Mouse (Mus musculus): ENCODE data around the gene Astn1.

The Astn1 gene

GRCm38 (mm10) chr1:158414198-158414597 is 52.1 kb downstream of the Astn1 start:
- DNase-seq (ENCODE audit: low spot score), result no peak

GRCm38 (mm10) chr1:158421451-158421850 is 59.4 kb downstream of the Astn1 start:
- no peak for DNase-seq (ENCODE audit: low spot score)

GRCm38 (mm10) chr1:158422739-158423138 is 60.7 kb downstream of the Astn1 start:
- no peak for DNase-seq (ENCODE audit: low spot score)

DNA sequence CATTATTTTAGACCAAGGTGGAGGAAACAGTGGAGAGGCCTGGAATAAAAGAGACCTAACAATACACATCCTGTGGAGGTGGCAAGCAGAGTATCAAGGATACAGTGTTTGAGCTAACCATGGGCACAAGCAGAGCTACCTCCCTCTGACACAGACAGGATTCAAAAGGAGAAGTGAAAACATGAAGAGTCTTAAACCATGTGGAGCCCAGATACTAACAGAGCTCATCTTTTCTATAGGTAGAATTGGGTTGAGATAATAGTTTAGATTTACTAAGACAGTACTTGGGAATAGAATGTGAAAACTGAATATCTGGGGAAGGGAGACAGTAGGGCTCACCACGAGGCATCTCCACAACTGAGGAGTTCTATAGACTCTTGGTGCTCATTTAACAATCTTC is 84.0 kb downstream of the Astn1 start:
- DNase-seq (ENCODE audit: low spot score), result no peak

GRCm38 (mm10) chr1:158447956-158448355 is 85.9 kb downstream of the Astn1 start:
- no peak for DNase-seq (ENCODE audit: low spot score)

GRCm38 (mm10) chr1:158452675-158453074 is 90.6 kb downstream of the Astn1 start:
- no peak for DNase-seq (ENCODE audit: low spot score)

GRCm38 (mm10) chr1:158453587-158453986 is 91.5 kb downstream of the Astn1 start:
- DNase-seq (ENCODE audit: low spot score), result no peak

- no peak for DNase-seq (ENCODE audit: low spot score)
Observed at GRCm38 (mm10) chr1:158463975-158464374, 101.9 kb downstream of the Astn1 start.

- no peak for DNase-seq (ENCODE audit: low spot score)
Observed at GRCm38 (mm10) chr1:158465286-158465685, 103.2 kb downstream of the Astn1 start.

DNA sequence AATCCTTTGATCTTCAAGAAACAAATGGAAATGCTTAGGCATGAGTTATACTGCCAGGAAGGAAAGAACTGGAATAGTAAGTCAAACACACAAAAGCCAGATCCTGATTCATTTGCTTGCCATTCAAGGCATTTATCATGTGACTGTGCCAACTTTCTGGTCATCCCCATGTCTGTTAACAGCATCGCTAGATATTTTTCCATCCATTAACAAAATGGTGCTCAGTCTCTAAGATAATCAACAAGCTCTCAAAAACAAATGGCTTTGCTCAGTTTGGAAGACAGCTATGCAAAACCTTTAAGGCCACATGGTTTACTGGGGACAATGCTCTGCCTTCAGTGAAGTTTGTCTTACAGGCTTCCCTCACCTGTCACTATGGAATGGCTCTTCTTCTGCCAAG is 115.8 kb downstream of the Astn1 start:
- DNase-seq (ENCODE audit: low spot score), result no peak

DNA sequence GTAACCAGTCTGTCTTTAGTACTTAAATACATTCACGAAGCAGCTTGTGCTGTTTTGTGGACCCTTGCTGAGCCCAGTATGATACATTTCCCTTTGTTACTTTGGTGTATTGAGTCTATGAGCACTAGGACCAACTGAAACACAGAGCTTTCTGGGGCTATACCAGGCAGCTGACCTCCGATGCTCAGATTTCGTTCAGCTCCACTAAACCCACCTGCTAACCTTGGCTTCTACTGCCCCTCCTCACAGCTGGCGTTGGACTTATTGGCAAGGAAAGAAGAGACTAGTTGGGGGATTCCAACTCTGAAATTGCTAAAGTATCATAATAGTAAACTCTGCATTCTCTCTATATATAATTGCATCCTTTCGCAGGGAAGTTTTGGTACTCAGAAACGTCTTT is 118.2 kb downstream of the Astn1 start:
- DNase-seq (ENCODE audit: low spot score), result no peak

- no peak for DNase-seq (ENCODE audit: low spot score)
Observed at GRCm38 (mm10) chr1:158483733-158484132, 121.7 kb downstream of the Astn1 start.

GRCm38 (mm10) chr1:158489521-158490021 is 127.5 kb downstream of the Astn1 start:
- DNase-seq (ENCODE audit: low spot score), result peak; percentile 87

DNA sequence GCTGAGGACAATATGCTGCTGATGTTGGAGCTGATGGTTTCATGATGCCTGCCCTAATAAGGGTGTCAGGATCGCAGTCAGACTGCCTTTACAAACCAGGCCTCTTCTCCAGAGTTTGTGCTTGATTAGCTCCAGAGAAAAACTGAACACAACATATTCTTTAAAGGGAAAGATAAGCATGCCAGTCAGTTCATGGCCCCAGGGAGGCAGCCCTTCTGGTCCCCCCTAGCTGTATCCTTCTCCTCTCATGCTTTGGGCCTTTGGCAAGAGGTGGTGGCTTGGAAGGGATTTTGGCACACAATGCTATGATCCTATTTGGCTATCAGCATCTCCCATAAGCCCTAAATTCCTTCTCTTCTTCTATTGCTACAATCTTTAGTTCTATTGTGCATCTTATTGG is 128.1 kb downstream of the Astn1 start:
- DNase-seq (ENCODE audit: low spot score), result no peak

- no peak for DNase-seq (ENCODE audit: low spot score)
Observed at GRCm38 (mm10) chr1:158493289-158493688, 131.2 kb downstream of the Astn1 start.

DNA sequence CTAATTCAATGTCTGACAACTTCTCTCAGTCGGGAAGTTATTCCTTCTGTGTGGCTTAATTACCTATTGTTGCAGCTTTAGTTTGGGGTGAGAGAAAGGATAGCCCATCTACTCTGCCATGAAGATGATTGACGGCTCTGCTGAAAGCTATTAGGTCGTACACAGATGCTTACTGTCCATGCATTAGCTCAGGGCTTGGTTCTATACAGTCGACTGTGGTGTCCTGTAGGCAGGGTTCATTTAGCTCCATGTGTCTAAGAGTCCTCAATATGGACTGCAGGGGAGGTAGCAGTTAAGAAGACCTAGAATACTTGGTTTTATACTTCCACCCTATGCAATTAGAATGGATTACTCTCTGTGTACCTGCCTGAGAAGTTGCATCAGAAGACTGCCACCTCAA is 138.1 kb downstream of the Astn1 start:
- DNase-seq (ENCODE audit: low spot score), result no peak

- no peak for DNase-seq (ENCODE audit: low spot score)
Observed at GRCm38 (mm10) chr1:158501019-158501418, 138.9 kb downstream of the Astn1 start.

- DNase-seq (ENCODE audit: low spot score), result no peak
Observed at GRCm38 (mm10) chr1:158507610-158508009, 145.5 kb downstream of the Astn1 start.

- DNase-seq (ENCODE audit: low spot score), result no peak
Observed at GRCm38 (mm10) chr1:158509112-158509855, 147.2 kb downstream of the Astn1 start.

DNA sequence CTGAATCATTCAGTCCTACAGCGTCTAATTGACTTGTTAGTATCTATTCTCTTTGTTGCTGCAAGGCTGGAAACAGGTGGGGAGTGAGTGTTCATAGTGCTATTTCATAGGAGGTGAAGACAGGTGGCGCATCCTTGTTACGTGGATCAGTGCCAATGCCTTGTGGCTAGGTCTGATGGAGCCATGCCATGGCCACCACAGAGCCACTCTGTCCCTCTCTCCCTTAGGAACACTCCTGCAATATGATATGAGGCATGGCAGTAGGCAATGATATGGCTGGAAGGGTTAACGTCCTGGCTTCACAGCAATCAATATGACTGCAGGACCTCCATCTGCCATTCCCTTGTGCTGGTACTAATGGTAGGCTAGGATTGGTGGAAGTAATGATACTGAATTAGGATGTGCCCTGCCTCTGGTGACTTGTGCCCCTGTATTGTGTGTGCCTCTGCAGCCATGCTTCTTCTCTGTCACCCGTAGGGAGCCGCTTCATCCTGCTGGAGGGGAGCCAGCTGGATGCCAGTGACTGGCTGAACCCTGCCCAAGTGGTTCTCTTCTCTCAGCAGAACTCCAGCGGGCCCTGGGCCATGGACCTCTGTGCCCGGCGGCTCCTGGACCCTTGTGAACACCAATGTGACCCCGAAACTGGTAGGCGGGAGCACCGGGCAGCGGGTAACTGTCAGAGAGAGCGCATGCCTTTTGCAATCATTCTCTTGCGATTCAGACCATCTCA is 148.6 kb downstream of the Astn1 start:
- DNase-seq (ENCODE audit: low spot score), result no peak

DNA sequence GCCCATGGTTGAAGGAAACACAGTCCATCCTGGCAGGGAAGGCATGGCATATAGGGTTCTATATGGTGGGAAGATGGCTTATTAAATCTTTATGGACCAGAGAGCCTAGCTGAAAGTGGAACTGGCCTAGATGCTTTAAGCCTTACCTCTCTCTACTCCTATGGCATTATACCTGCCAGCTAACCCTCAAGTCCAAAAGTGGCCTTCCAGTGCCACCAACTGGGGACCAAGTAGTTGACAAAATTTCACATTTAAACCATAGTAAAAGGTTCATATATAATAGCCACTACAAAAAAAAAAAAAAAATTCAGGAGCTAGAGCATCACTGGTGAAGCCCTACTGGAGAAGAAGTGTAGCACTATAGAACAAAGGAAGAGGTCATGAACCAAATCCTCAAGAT is 150.0 kb downstream of the Astn1 start:
- no peak for DNase-seq (ENCODE audit: low spot score)

- no peak for DNase-seq (ENCODE audit: low spot score)
Observed at GRCm38 (mm10) chr1:158512636-158513035, 150.6 kb downstream of the Astn1 start.

- DNase-seq (ENCODE audit: low spot score), result no peak
Observed at GRCm38 (mm10) chr1:158513572-158513971, 151.5 kb downstream of the Astn1 start.
